Mouse (Mus musculus): ENCODE results near the gene Sept9.

Sept9 gene

DNA sequence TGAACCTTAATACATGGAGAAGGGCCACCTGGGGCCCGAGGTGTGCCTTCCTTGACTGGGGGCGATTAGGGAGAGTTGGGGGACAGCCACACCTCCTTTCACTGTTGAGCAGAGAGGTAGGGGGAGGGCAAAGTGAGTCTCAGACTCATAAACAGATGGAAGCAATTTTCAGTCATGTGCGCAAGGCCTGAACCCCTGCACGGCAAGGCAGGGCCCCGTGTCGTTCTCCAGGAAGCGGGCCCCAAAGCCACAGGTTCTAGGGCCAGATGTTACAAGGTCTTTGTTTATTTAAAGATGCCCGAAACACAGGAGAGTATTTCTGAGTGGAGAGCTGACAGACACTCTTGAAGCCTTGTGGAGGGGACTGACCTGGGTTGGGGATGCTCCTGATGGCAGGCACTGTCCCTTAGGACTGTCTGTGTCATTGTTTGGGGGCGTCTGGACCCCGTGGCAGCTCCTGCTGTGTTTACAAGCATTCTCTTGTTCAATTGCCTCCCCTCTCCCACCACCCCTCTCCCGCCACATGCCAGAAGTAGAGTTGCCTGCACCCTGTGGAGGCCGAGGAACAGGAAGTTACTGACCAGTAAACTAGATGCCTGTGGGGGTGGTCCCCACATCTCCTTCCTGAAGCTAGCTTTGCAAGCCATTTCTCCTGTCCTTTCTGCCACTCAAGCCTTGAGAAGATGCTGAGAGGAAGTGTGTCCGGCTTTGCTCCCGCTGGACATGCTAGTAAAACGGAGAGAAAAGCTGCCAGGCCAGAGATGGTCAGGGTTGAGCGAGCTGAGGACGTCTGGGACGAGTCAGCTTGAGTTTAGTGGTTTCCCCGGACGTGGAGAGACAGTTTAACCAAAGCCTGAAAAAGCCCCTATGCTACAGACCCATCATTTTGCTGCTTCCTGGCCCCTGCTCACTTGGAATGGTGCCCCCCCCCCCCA, 150.2 kb downstream of the Sept9 start:
- DNase-seq: no peak

GRCm38 (mm10) chr11:117350462-117351222, 151.2 kb downstream of the Sept9 start:
- DNase-seq: no peak

DNA sequence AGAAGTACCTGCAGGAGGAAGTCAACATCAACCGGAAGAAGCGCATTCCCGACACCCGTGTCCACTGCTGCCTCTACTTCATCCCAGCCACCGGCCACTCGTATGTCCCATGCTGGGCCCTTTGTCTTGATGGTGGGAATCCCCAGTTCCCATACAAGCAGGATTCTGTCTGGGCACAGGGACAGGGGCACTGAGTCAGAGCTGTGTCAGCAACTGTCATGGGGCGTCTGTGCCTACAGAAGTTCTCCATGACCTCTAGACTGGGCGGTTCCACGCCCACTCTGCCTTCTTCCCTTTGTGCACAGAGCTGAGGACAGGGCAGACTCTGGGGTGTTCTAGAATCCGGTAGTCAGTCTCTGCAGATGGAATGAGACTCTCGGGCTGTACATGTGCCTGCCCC, 153.7 kb downstream of the Sept9 start:
- no peak for DNase-seq

GRCm38 (mm10) chr11:117354107-117354506, 154.6 kb downstream of the Sept9 start:
- DNase-seq: no peak

- no peak for DNase-seq
These were observed 157.5 kb downstream of the Sept9 start for GRCm38 (mm10) chr11:117356937-117357336.

DNA sequence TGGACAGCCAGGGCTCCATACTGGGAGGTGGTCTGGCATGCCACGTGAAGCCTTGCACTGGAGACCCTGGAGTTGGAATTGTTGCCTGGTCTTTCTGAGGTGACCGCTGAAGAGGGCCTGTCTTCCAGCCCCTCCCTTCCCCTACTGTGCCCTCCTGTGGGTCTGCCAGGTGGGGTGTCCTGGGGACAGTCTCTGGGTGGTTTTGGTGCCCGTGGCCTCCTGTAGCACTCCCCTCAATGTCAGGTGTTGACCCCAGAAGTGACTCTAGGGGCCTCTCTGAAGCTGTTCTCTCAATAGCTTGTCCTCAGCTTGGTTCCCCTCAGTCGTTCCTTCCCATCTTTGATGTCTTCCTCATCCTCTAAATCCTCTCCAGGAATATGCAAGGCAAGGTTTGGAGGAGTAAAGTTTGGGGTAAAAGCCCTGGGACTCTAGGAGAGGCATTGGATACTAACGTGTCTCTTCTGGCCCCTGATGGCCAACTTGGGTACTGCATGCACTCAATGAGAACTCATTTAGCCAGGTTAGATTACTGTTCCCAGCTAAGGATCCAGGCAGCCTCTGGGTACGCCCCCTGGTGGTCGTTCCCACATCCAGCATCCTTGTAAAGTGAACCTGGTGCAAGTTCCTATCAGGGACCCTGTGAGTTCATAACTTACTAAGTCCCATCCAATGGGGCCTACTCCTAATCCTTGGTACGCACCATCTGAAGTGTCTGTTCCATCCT, 158.6 kb downstream of the Sept9 start:
- peak; percentile 98 for DNase-seq

- DNase-seq: no peak
These were observed 159.7 kb downstream of the Sept9 start for GRCm38 (mm10) chr11:117359161-117359560.

- peak; percentile 80 for DNase-seq
These were observed 160.4 kb downstream of the Sept9 start for GRCm38 (mm10) chr11:117359870-117360269.

- no peak for DNase-seq
These were observed 161.1 kb downstream of the Sept9 start for GRCm38 (mm10) chr11:117360561-117360960.

DNA sequence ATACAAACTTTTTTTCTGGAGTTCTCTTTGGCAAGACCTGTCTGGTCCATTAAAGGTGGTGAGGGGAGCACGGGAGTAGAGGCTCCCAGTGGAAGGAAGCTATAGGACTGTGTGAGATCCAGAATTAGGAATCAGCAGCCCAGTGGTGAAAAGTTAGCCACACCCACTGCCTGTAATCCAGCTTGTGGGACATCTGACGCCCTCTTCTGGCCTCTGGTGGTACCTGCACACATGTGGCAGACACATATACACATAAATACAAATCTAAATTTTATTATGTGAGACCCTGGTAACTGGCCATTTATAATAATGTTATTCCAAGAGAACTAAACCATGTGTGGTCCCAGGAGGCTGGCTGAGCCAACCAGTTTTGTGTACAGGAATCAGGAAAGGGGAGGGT, 162.8 kb downstream of the Sept9 start:
- DNase-seq: no peak

DNA sequence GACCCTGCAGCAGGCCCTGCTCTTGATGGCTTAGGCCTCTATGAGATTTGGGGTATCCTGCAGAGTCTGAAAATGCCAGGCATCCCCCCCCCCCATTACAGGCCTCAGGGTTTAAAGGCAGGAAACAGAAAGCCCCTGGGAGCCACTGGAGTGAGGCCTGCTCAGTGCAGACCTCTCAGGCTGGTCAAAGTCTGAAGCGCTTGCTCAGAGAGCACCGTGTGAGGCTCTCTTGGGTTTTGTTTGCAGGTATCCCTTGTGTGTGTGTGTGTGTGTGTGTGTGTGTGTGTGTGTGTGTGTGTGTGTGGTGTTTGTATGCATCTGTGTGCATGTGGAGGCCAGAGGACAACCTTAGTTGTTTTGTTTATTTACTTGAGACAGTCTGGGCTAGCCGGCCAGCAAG, 164.5 kb downstream of the Sept9 start:
- DNase-seq: no peak

- DNase-seq: peak; percentile 50
These were observed 167.0 kb downstream of the Sept9 start for GRCm38 (mm10) chr11:117366426-117366825.

DNA sequence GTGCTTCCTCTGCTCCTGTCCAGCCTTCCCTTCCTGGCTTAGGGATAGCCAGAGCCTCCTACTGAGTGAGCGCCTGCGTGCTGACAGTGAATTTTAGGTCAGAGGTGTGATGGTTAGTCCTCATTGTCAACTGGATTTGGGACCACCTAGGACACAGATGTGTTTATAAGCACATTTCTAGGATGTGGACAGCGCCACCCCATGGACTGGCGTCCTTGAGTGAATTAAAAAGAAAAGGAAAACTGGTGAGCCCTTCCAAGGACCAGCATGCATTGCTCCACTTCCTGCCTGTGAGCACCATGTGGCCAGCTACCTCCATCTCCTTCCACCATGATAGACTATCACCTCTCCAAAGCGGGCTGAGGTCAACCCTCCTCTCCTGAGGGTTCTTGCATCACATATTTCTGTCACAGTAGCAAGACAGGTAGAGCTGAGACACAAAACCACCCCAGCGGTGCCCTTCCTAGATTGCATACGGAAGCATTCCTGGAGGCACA, 167.4 kb downstream of the Sept9 start:
- no peak for DNase-seq

DNA sequence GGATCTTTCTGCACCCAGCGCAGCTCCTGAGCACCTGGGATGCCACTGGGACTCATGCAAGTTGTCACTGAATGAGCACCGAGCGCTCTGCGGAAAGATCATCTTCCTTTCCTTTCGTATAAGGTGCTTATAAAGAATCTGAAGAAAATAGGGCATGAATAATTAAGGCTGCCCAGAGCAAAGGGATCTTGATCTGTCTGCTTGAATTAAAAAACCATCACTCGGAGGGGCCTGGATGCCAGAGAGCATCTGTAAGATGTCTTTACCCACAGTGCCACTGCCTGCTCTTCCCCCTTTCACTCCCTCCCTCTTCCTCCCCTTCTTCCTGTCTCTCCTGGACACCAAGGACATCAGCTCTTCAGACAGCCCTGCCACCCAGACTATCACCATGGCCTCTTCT, 168.5 kb downstream of the Sept9 start:
- DNase-seq: no peak

DNA sequence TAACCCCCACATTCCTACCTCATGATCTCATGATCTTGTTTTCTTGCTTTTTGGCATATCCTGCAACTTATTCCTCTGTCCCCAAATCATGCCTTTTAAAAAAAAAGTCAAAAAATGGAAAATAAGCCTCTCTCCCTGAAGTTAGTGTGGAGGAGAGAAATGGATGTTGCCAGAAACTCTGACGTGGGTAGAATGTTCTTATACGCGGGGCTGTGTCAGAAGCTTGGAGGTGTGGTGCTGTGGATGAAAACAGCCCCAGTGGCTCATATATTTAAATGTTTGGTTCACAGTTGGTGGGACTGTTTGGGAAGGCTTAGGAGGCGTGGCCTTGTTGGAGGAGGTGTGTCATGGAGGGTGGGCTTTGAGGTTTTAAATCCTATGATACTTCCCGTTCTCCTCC, 169.9 kb downstream of the Sept9 start:
- DNase-seq: no peak

DNA sequence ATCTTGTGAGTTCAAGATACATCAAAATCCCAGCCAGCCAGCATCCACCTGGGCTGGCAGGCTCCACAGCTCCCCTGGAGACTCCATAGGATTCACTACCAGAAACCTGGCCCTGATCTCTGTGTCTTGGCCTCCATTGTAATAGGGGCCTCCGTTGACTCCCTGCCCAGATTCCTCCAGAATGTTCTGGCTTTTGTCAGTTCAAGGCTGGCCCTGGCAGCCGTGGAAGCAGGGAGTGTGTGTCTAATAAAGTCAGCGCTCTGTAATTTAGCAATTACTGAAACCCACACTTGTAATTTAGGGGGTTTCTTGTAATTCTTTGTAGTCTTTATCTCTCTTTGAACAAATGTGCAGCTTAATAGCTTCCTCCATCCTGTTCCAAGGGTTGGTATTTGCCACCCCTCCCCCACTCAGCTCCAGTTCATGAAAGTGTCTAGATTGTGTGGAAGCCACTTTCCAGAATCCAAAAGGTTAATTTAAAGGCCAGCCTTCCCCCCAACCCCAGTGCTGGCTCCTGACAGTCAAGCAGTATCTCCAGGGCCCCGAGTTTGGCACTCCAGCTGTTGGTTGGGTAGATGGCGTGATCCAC, 170.9 kb downstream of the Sept9 start:
- no peak for DNase-seq

GRCm38 (mm10) chr11:117372537-117372936, 173.1 kb downstream of the Sept9 start:
- DNase-seq: no peak

- no peak for DNase-seq
These were observed 173.7 kb downstream of the Sept9 start for GRCm38 (mm10) chr11:117373195-117373594.

DNA sequence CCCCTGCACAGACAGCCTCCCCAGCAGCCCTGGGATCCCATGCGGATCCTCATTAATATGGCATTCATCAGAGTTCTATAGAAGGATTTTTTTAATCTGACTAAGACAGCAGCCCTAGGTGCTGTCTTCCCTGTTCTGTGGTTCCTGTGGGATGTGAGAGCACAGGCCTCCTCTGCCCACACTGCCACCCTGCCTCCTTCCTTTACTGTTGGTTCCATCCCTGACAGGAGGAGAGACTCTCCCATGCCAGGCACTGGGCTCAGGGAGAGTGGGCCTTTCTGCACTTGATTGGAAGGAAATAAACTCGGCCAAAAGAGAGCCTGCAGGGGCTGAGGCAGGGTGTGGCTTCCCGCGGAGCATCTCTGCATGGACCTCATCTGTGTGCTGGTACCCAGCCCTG, 174.4 kb downstream of the Sept9 start:
- no peak for DNase-seq

DNA sequence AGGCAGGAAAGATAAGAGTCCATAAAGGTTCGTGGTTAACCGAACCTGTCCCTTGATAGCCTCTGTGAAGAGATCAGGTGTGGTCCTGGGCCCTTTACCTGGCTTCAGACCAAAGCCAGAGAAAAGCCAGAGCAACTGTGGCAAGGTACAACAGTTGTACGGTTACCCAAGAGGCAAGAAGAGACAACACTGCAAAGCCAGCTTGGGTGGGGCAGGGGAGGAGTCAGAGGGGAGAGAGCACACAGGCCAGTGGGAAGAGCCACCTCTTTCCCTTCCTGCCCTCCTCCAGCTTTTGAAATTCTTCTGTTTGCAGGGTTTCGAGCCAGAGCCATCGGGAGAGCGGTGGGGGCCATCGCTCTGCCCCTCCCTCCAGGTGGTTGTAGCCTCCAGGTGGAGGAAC, 174.8 kb downstream of the Sept9 start:
- DNase-seq: no peak

DNA sequence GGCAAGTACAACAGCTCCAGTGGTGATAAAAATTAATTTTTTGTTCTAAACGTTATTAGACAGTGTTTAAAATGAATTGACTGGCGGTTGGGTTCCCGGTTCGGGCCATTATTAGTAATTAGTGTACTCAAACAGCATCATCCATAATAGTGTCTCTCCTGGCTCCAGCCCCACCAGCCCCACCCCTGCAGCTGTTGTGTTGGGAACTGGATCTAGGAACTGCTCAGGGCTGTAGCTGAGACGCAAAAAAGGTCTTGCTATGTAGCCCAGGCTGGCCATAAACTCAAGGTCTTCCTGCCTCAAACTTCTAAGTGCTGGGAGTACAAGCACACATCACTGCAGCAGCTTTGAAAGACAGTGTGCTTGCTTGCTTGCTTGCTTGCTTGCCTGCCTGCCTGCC, 180.3 kb downstream of the Sept9 start:
- no peak for DNase-seq

- DNase-seq: no peak
These were observed 184.8 kb downstream of the Sept9 start for GRCm38 (mm10) chr11:117384235-117384634.

DNA sequence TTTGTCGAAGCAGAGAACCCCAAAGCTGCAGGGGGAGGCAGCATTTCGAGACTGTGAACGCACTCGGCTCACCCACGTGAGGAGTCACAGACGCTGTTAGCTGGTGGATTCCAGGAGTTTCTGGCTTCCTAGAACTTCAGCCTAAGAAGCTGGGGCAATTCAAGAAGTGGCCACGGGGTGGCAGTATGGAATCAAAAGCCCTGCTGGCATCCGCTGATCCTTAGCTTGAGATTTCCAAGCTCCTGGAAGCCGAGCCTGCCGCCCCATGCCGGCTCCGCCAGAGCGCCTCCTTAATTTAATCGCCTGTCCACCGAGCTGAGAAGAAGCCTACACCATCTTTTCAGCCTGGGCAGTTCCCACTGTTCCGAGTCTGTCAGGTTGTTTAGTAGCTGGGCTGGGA, 185.4 kb downstream of the Sept9 start:
- peak; percentile 94 for DNase-seq

Measured in lung, postnatal 14 days (tissue).